Mouse (Mus musculus) retina, postnatal 7 days (tissue): ENCODE results near the gene Gm20683.
A peak's percentile ranks its signal among the peaks of the same experiment; 100 is the strongest.
"Not testable (repeated sequence)": the region's sequence is repeated elsewhere in the genome, so short reads cannot be mapped to it uniquely, and the experiment has no call there.

Experiments
- DNase-seq: peaks from one replicate; pipeline ENCODE4 v3.0.0-alpha.2; 2012; ENCODE audit warnings: low read depth, low spot score

The Gm20683 gene

DNA sequence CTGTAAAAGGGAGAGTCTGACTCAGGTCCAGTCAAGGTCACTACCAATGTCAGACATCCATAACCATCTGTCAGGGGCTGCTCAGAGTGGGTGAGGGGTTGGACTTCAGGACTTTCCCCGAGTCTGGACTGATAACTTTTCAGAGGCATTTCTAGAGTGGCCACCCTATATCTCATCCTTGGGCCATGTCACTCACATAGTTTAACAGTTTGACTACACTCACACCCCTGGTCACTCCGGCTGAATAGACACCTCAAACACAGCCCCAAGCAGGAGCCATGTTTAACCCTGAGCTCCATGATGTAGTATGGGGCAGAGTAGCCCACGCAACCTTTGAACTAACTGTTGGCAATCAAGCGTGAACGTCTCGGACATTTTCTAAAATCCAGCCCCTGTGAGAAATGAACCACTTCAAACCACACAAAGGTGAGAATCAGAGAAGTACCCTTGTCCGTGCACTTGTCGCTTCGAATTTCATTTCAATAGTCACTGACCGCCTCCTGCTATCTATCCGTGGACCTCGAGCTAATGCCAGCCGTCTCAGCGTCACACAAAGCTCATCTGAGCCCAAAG is 32.7 kb upstream of the Gm20683 start:
- no peak for DNase-seq

DNA sequence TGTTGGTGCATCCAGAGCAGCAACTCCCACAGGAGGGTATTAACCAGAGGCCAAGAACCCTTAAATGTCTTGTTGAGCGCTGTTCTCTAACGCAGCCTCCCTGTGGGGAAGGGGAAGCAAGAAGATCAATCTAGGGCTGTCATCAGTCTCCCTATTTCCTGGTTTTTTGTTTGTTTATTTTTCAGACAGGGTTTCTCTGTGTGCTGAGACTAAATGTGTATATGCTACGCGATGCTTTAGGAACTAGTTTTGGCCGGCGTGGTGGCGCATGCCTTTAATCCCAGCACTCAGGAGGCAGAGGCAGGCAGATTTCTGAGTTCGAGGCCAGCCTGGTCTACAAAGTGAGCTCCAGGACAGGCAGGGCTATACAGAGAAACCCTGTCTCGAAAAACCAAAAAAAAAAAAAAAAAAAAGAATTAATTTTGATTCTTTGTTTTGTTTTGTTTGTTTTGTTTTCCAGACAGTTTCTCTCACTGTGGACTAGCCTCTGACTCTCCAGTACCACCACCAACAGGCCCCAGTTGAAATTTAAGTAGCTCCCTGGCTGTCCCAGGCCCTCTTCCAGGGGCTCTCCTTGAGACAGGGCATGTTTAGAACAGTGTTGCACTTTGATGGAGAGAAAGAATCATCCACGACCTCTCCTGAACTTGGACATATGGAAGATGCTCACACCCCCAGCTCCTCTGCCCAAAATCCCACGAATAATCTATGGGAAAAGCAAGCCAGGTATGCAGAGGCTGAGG is 32.0 kb upstream of the Gm20683 start:
- no peak for DNase-seq

DNA sequence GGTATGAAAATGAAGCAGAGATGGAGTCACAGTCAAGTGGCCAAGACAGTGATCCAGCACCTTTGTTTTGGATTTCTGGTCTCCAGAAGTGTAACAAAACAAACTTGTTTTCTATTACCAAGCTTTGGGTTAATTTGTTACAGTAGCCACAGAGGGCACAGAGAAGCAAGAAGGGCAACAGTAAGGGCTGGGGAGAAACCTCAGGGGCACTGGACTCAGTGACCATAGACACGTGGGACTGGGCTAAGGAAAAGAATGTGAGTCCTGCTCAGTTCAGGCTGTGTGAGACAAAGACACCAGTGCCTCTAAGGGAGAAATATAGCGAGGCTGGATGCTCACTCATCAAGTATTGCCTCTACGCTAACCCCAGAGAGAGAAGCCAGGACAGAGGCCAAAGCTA is 31.1 kb upstream of the Gm20683 start:
- no peak for DNase-seq

DNA sequence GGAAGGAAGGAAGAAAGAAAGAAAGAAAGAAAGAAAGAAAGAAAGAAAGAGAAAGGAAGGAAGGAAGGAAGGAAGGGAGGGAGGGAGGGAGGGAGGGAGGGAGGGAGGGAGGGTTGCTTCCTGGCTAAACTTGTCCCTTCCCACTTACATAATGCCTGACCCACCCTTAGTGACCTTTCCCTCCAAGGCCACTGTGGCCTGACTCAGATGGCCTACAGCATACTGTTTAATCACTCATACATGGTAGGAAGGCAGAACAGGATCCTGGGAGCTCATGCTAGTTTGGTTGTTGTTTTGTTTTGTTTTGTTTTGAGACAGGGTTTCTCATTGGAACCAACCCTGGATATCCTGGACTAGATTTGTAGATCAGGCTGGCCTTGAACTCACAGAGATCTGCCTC is 30.0 kb upstream of the Gm20683 start:
- not testable (repeated sequence) for DNase-seq

GRCm38 (mm10) chr17:25869954-25870353 is 28.4 kb upstream of the Gm20683 start:
- no peak for DNase-seq

GRCm38 (mm10) chr17:25869498-25869897 is 27.9 kb upstream of the Gm20683 start:
- no peak for DNase-seq

DNA sequence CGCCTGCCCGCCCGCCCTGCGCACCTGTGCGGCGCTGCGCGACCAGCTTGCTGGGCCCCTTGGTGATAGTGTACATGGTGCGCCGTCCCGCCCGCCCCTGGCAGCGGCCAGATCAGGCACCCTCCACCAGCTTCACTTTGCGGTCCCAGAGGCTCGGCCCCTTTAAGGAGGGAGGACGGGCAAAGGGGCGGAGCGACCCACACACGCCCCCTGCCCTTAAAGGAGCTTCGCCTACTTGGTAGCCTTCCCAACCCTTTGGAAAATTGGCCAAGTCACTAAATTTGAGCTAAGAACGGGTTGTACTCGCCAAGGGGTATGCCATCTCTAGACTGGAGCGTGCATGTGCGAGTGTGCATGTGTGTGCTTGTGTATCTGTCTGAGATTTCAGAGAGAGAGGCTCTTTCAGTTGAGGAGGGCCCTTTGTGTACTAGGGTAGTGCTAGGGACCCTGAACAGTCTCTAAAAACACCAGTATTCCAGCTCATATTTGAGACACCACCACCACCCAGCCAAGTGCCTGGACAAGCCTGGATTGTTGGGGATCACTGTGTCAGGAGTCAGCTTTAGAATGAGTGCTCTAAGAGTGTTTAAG is 27.1 kb upstream of the Gm20683 start, which contains the start of gene Mcrip2:
Gene Mcrip2, minus strand, starts transcription at position 164 of the 591 bp plus-strand sequence.
- no peak for DNase-seq

DNA sequence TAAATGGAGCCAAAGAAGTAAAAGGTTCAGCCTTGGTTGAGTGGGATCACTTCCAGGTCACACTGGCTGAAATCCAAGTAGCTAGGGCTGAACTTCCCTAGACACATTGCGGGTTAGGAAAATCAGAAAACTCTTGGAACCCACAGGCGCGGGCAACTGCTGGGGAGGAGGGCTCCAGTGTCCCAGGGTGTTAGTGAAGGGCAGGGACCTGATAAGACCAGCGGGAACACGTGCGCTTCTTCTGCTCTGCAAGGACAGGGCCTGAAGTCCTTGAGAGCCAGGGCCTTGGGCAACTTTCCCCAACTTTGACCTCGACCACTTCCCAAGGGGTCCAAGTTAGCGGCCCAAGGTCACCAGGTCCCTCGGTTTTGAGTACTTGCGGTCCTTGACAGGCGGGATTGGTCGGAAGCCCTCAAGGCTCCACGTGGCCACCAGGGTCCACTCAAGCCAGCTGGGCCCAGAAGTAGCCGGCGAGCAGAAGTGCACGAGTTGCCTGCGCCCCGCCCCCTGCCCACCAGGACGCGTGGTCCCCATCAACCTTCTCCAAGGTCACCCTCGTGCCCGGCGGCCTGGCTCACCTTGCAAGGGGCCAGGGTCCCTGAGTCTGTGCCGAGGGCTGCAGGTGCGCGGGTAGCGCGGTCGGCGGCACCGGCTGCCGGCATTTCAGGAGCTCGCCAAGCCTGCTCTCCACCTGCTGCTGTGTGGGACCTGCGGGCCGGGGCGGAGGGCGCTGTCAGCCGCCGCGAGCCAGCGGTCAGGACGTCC is 26.5 kb upstream of the Gm20683 start:
- no peak for DNase-seq

DNA sequence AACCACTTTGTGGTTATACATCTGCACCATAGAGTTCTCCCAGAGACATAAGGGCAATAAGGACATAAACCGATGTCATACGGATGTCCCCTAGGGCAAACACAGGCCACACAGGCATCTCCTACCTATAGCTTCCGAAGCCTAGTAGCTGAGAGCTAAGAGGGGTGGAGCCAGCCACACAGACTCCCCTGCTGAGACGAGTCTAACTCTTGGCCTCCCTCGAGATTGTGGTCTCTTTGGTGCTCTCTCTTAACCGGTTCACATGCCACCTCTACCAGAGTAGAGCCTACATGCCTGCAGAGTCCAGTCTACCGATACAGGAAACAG is 25.9 kb upstream of the Gm20683 start:
- DNase-seq: no peak

DNA sequence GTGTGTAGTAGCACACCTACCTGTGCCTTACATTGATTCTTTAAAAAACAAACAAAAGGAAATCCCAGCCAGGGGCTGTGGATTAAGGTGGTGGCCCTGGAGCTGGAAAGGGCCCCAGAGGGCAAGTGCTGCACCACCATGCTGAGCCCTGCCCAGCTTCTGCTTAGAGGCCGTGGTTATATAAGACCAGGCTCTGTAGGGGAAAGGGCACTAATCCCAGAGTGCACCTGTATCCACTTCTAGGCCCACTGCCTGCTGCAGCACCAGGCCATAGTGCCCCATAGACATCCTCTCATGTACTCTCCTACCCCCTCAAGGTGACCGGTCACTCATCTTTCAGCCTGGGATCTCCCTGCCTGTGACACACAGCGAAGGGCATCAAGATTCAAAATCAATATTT is 24.6 kb upstream of the Gm20683 start:
- no peak for DNase-seq

GRCm38 (mm10) chr17:25865288-25865687 is 23.7 kb upstream of the Gm20683 start:
- no peak for DNase-seq

DNA sequence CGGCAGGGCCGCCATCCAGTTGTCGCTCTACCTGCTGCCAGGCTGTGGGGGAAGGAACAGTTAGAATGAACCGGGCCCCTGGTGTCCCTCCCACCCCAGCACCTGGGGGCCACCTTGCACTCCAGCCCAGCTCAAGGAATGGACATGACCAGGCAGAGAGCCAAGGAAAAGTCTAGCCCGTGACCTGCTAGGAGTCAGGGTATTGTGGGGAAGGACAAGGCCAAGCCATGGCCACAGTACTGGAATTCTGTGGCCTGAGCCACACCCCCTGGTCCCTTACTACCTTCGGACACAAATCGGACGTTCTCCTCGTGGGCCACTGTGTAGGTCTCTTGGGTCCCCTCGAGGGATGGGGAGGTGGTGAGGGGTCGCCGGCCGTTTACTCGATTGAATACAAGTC is 22.7 kb upstream of the Gm20683 start:
- no peak for DNase-seq

- DNase-seq: no peak
Observed at GRCm38 (mm10) chr17:25863681-25864080, 22.1 kb upstream of the Gm20683 start.

- DNase-seq: no peak
Observed at GRCm38 (mm10) chr17:25861704-25862612, 20.4 kb upstream of the Gm20683 start.

- peak; percentile 83 for DNase-seq
Observed at GRCm38 (mm10) chr17:25860832-25861703, 19.5 kb upstream of the Gm20683 start, which contains the start of gene Wdr90. Wdr90 (minus strand) TSS chr17:25861501.

DNA sequence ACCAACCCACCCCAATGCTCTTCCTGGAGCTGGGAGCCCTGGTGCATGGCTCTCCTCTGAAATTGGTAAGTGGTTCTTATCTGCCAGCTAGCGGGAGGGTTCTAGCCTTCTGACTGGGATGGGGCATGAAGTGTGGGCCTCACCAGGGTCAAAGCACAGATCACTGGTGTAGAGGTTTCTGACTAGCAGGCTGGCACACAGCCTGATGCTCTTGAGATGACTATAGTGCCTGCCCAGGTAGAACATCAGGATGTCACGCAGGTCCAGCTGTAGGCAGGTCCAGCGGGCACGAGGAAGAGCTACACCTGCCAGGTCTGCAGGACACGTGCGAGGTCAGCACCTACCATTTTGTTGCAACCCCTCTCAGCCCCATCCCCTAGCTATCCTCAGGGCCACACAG is 18.7 kb upstream of the Gm20683 start:
- no peak for DNase-seq

DNA sequence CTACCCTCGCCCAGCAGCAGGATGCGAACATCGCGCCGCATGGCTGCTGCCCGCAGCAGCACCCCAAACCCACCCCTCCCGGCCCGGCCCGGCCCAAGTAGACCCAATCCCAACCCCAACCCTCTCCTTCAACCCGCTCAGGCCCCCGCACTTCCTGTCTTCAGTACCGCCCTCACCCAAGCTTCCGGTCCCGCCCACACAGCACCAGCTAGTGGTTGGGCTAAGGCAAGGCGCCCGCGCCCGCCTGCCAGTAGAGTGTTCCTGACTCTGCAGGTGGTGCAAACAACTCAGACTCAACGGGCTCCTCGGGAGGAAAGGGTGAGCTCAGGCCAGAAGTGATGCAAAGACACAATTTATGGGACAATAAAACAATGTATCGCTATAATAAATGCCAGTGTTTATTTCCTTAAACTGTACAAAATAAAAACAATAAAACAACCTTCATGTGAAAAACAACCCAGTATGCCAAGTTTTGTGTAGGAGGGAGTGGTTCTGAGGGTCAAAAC is 2.9 kb upstream of the Gm20683 start, which contains the start of gene Rhot2:
Gene Rhot2, minus strand, starts transcription at position 456 of the 506 bp plus-strand sequence.
- DNase-seq: peak; percentile 91

DNA sequence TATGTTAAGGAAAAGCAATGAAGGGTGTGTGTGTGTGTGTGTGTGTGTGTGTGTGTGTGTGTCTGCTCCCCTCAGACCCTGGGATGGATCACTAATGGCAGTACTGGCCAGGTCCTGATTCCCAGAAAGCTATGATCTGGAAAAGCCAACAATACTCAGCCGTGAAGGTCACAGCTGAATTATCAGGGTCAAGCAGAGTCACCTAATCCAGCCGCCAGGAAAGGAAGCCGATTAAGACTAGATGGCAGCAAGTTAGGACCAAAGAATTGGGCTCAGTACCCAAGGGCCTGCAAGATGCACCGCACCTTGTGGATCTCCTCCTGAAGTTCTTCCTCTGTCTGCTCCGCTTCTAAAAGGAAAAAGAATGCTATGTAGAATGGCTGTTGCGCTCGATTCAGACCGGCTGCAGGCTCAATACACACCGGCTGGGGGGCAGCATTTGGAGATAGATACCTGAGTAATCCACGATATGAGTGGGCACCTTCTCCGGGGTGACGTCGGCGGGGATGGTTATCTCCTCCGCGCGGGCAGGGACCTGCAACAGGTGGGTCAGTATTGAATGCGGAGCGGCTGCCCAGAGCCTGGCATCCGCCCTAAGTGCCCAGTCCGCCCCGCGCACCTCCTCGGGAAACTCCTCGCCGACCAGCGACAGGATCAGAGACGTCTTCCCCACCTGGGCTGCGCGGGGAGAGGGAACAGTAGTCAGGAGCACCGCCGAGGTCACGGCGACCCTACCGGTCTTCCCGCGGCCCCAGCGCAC is 2.3 kb upstream of the Gm20683 start:
- DNase-seq: no peak

GRCm38 (mm10) chr17:25843122-25843521 is 1.6 kb upstream of the Gm20683 start:
- no peak for DNase-seq
